Mouse (Mus musculus): ENCODE results near the gene Pitpnc1.

Pitpnc1 gene

GRCm38 (mm10) chr11:107373569-107373968, 96.9 kb downstream of the Pitpnc1 start:
- DNase-seq (ENCODE audit: low read depth, low spot score), result no peak

DNA sequence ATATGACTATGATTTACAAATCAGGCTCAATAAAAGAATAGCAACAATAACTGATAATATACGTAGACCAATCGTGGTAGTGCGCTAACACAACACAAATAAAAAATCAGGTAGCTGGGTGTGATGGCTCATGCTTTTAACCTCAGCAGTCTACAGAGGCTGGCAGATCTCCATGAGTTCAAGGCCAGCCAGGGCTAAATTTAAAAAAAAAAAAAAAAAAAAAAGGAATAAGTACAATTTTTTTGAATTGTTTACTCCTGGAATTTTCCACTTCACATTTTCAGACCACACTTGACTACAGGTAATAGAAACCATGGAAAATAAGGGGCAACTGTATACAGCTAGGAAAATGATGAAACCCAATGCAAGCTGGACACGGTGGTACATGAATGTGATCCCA, 97.3 kb downstream of the Pitpnc1 start:
- no peak for DNase-seq (ENCODE audit: low read depth, low spot score)

GRCm38 (mm10) chr11:107372688-107373087, 97.8 kb downstream of the Pitpnc1 start:
- DNase-seq (ENCODE audit: low read depth, low spot score), result no peak

GRCm38 (mm10) chr11:107370476-107370875, 100.0 kb downstream of the Pitpnc1 start:
- no peak for DNase-seq (ENCODE audit: low read depth, low spot score)

- DNase-seq (ENCODE audit: low read depth, low spot score), result no peak
Measured at GRCm38 (mm10) chr11:107369661-107370060, 100.8 kb downstream of the Pitpnc1 start.

- DNase-seq (ENCODE audit: low read depth, low spot score), result no peak
Measured at GRCm38 (mm10) chr11:107365938-107366712, 104.4 kb downstream of the Pitpnc1 start.

GRCm38 (mm10) chr11:107358695-107359094, 111.8 kb downstream of the Pitpnc1 start:
- no peak for DNase-seq (ENCODE audit: low read depth, low spot score)

DNA sequence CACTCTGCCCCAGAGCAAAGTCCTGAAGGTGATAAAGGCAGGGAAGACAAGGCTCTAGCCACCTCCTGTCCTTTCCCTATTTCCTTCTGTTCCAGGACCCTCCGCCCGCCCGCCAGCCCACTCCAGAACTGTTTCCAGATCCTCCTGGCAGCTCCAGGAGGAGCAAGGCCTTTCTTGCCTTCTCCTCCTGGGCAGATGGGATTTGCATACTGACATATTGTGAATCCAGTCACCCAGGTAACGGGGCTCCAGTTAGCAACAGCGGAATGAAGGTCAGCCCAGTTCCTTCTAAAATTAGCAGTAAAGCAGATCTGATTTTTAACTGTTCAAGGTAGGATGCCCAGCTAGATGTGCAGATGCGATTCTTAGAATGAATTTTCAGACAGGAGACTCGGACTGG, 114.3 kb downstream of the Pitpnc1 start:
- no peak for DNase-seq (ENCODE audit: low read depth, low spot score)

DNA sequence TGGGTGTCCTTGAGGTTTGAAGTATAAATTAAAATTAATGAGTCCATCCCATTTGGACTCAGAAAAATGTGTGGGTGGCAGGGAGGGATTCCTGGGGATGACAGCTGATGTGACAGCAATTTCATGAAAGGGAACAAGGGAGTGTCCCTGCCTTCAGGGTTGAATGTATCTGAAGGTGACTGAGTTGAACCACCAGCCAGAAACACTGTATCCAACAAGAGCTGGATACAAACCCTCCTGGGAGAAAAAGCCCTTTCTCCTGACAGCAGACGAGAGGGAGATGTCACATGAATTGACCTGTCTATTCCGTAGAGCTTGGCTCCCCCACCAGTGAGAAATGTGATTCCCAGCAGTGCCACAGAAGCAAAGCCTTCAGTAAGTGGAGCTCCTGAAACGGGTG, 115.0 kb downstream of the Pitpnc1 start:
- no peak for DNase-seq (ENCODE audit: low read depth, low spot score)

DNA sequence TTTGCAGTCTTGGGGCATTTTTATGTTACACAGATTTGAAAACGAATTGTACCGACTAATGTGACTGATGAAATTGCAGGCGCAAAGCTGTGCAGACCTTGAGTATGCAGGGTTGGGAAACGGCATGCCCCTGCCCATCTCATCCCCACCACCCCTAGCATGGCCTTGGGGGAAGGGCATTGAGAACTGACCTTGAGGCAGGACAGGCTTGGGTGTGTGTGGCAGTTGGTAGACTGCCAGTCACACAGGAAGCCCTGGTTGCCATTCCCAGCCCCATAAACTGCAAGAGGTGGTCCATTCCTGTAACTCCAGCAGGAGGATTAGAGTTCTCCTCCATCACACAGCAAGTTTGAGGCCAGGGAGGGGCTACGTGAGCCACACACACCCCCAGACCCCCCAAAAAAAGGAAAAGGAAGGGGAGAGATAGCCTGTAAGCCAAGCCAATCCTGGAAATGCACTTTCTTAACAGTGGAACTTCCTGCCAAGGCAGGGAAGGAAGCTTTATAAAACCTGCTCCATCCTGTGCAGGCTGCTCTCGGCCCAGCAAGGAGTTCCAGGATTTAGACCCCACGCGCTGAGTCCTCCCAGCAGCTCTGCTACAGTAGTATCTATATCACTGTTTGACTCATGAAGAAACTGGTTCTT, 115.9 kb downstream of the Pitpnc1 start:
- no peak for DNase-seq (ENCODE audit: low read depth, low spot score)

GRCm38 (mm10) chr11:107352596-107352995, 117.9 kb downstream of the Pitpnc1 start:
- DNase-seq (ENCODE audit: low read depth, low spot score), result peak; percentile 65

DNA sequence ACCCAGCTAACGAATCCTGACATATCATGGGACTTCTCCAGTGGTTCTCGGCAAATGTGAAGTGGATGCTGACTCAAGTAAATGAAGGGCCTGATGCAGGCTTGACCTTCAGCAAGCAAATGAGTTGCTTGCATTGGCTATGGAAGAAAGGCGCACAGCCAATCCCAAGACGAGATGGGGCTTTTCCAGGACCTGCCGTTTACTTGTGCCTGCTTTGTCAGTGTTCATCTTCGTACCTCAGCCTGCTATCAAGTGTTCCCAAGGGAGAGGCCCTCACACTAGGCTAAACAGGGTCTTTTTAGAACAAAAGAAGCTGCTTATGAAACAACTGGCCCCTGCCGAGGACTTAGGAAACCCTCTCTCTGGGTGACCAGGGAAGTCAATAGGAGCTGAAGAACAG, 120.7 kb downstream of the Pitpnc1 start:
- no peak for DNase-seq (ENCODE audit: low read depth, low spot score)

DNA sequence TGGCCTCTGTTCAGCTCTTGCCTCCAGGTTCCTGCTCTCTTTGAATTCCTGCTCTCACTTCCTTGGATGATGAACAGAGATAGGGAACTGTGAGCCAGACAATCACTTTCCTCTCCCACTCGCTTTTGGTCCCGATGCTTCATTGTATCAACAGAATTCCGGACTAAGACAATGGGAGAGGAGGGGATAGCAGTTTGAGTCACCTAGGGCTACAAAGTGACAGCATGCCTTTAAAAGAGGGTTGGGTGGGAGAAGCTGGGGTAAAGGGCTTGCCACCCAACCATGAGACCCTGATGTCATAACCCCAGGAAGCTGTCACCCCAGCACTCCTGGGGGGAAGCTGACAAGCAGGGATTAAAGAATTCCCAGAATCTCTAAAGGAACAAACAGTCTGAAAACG, 127.5 kb downstream of the Pitpnc1 start:
- no peak for DNase-seq (ENCODE audit: low read depth, low spot score)

GRCm38 (mm10) chr11:107342432-107342831, 128.1 kb downstream of the Pitpnc1 start:
- DNase-seq (ENCODE audit: low read depth, low spot score), result no peak

DNA sequence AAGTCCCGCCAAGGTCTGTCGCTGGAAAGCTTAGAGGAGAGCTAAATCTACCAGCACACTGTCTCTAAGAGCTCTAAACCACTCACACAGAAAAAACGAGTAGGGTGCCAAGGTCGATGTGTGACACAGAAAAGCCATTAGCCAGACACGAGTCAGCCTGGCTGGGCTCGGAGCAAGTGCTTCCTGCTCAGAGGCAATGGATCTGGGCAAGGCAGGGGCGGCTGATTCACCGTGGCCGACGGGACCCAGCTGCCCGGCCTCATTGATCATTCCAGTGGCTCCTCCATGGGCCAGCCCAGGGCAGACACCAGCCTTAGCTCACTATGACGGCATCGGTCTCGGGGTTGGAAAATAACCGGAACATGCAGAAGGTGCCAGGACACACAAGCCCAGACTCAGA, 129.2 kb downstream of the Pitpnc1 start:
- DNase-seq (ENCODE audit: low read depth, low spot score), result no peak

DNA sequence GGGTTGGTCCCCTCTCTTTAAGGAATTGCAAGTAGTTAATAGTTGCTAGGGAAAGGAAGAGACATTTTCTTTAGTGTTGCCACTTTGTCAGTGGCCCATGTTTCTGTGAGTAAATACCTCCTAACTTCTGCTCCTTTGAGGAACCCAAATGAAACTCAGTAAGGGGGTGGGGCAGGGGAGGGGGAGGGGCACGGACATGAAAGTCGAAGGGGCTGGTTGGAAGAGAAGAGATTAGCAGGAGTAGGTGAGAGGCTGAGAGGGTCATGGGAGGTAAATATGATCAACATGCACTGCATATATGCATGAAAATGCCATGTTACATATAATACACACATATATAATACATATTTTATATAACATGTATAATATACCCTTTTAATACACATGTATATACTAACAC, 129.7 kb downstream of the Pitpnc1 start:
- DNase-seq (ENCODE audit: low read depth, low spot score), result no peak

- DNase-seq (ENCODE audit: low read depth, low spot score), result no peak
Measured at GRCm38 (mm10) chr11:107339224-107339805, 131.2 kb downstream of the Pitpnc1 start.

- DNase-seq (ENCODE audit: low read depth, low spot score), result no peak
Measured at GRCm38 (mm10) chr11:107337391-107338148, 132.9 kb downstream of the Pitpnc1 start.

DNA sequence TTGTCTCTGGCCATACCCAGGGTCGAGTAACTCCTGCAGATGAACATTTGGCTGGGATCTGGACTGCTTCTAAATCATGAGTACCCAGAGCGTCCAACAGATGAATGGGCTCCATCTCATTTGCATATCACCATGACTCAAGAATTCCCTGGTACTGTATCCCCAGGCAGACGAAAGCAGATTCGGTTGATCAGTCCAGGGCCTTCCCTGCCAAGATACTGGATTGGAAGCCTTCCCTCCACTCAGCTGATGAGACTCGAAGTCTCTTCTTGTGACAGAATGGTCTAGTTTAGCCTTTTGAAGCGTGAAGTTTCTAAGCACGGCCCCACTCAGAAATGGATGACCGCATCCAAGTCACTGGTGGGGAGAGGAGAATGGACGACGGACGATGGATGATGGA, 134.7 kb downstream of the Pitpnc1 start:
- no peak for DNase-seq (ENCODE audit: low read depth, low spot score)

GRCm38 (mm10) chr11:107334849-107335484, 135.5 kb downstream of the Pitpnc1 start:
- no peak for DNase-seq (ENCODE audit: low read depth, low spot score)

DNA sequence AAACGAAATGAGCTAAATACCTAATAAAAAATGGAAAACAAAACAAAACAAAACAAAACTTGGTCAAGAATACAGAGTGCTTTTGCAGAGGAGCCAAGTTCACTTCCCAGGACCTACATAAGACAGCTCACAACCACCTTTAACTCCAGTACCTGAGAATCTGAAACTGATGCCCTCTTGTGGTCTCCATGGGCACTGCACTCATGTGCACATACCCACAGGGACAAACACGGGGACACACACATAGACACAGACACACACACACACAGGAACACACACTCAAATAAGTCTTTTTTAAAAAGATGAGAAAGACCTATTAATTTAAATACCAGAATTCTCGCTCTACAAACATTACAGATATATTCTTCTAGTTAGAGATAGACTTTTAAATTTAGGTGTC, 137.6 kb downstream of the Pitpnc1 start:
- DNase-seq (ENCODE audit: low read depth, low spot score), result no peak

GRCm38 (mm10) chr11:107332332-107332731, 138.2 kb downstream of the Pitpnc1 start:
- DNase-seq (ENCODE audit: low read depth, low spot score), result no peak
